Mouse (Mus musculus): ENCODE results near the gene Ccdc113. TPM values are rescaled to one million over a fixed set of nuclear protein-coding genes. Genes with fewer than 3 reads are reported as not detected.

Gene Ccdc113
- polyA plus RNA-seq, 1 experiment = not detected

GRCm38 (mm10) chr8:95607210-95607609, 73.3 kb downstream of the Ccdc113 start:
- H3K27ac ChIP-seq (ENCODE audit: insufficient read depth, low read depth, low read length) = peak overlapping the region; percentile 91
- 10% methylated on average over 9 of the region's 9 CpGs for WGBS
- peaks cover 18% of the 10 kb centered on the region for H3K4me1 ChIP-seq (ENCODE audit: control insufficient read depth, insufficient read depth, low read length)
- no peak overlapping the region for H3K4me3 ChIP-seq (ENCODE audit: insufficient read depth, low read depth, low read length)
- no peak for TF ChIP-seq POLR2A (IDR thresholded peaks at IDR 0.05; ENCODE audit: insufficient read depth, low read depth, low read length)
- TF ChIP-seq CTCF (IDR thresholded peaks at IDR 0.05; ENCODE audit: insufficient read depth, low read depth, low read length) = no peak

Other genes starting within 250 kb of the Ccdc113 start
- not detected in 2 replicates for gene Cngb1, start 227.5 kb upstream of the Ccdc113 start, polyA plus RNA-seq (2012; ENCODE audit: insufficient read depth, insufficient read length, low replicate concordance, missing spikeins)
- gene Tepp, start 223.5 kb upstream of the Ccdc113 start, polyA plus RNA-seq (2012; ENCODE audit: insufficient read depth, insufficient read length, low replicate concordance, missing spikeins) = not detected in 2 replicates
- not detected in 2 replicates for gene Zfp319, start 202.1 kb upstream of the Ccdc113 start, polyA plus RNA-seq (2012; ENCODE audit: insufficient read depth, insufficient read length, low replicate concordance, missing spikeins)
- not detected in 2 replicates for gene Usb1, start 201.8 kb upstream of the Ccdc113 start, polyA plus RNA-seq (2012; ENCODE audit: insufficient read depth, insufficient read length, low replicate concordance, missing spikeins)
- not detected in 2 replicates for gene Mmp15, start 181.8 kb upstream of the Ccdc113 start, polyA plus RNA-seq (2012; ENCODE audit: insufficient read depth, insufficient read length, low replicate concordance, missing spikeins)
- gene Cfap20, start 99.2 kb upstream of the Ccdc113 start, polyA plus RNA-seq (2012; ENCODE audit: insufficient read depth, insufficient read length, low replicate concordance, missing spikeins) = not detected in 2 replicates
- not detected in 2 replicates for gene Csnk2a2, start 44.0 kb upstream of the Ccdc113 start, polyA plus RNA-seq (2012; ENCODE audit: insufficient read depth, insufficient read length, low replicate concordance, missing spikeins)
- not detected in 2 replicates for gene Prss54, start 42.3 kb downstream of the Ccdc113 start, polyA plus RNA-seq (2012; ENCODE audit: insufficient read depth, insufficient read length, low replicate concordance, missing spikeins)
- gene Gins3, start 99.4 kb downstream of the Ccdc113 start, polyA plus RNA-seq (2012; ENCODE audit: insufficient read depth, insufficient read length, low replicate concordance, missing spikeins) = not detected in 2 replicates
- 472 and 1,489 TPM in 2 replicates for gene Ndrg4, start 142.9 kb downstream of the Ccdc113 start, polyA plus RNA-seq (2012; ENCODE audit: insufficient read depth, insufficient read length, low replicate concordance, missing spikeins)
- gene Setd6, start 181.8 kb downstream of the Ccdc113 start, polyA plus RNA-seq (2012; ENCODE audit: insufficient read depth, insufficient read length, low replicate concordance, missing spikeins) = not detected in 2 replicates